Mouse (Mus musculus) ovary, postnatal 14 days (tissue): ENCODE measurements around the gene Gpatch11.

Experiments
- DNase-seq: peaks from one replicate; pipeline ENCODE4 v3.0.0; 2022; ENCODE audit warnings: low spot score

Gene Gpatch11

DNA sequence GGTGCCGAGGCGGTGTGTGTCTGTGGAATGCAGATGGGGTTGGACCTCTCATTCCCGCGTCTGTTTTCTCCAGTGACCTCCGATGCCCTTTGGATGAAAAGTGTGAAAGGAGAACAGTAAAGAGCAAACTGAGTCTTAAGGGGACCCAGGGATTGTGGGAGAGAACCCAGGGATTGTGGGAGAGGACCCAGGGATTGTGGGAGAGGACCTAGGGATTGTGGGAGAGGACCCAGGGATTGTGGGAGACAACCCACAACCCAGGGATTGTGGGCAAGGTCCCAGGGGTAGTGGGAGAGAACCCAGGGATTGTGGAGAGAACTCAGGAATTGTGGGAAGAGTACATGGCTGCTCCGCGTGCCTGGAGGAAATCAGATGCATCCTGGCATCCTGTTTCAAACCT is 59.6 kb downstream of the Gpatch11 start:
- DNase-seq = no peak

DNA sequence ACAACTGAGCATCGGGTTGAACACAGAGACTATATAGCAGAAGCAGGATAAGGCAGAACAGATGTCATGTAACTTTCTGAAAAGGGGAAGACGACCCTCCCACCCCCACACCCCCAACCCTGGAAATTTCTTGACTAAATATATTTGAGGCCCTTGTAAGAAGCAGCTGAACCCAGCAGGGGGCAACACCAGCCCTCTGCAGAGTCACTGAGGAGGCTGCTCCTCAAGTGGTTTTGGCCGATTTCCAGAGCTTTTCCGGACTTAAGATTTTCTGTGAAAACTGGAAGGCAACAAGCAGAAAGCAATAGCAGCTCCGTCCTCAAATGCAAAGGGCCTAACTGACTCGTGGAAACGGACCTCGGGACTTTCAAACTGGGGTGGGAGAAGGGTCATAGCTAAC is 60.0 kb downstream of the Gpatch11 start:
- peak; percentile 33 for DNase-seq
